Mouse (Mus musculus) A20 (cell line): Measurements from ENCODE around the gene Cmya5.

Experiments used
- DNase-seq: peaks from one replicate; pipeline ENCODE4 v3.0.0-alpha.2; 2011; ENCODE audit warnings: low read depth, low spot score

Cmya5 gene

DNA sequence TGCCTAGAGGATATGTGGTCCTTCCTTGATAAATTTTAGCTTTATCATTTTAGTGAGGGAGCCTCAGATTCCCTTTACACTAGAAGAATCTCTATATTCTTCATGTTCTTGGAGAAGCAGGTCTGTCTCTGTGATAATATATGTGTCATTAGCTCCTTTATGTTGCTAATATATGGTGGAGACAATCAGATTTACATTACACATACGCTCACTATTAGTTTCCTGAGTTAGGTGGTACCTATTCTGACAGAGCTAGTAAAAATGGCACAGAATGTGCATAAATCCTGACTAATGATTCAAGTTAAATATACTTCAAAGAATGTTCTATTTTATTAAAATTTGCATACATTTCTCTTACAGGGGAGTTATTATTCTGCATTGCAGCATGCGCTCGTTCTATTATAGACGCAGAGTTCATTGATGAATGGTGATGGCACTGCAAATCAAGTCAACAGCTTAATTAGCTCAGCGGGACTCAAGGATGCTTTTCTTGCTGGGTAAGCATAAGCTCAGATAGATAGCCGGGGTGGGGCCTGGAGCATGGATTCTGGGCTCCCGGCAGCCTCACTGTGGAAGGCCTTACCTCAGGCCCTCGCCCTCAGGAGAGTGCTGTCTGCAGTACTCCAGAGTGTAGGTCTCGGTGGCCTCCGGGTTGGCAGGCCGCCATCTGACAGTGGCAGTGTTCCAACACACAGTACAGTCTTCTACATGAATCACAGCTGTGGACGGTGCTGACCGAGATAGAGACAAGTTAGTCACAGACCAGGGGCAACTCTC lies 81.5 kb downstream of the Cmya5 start:
- DNase-seq = no peak

DNA sequence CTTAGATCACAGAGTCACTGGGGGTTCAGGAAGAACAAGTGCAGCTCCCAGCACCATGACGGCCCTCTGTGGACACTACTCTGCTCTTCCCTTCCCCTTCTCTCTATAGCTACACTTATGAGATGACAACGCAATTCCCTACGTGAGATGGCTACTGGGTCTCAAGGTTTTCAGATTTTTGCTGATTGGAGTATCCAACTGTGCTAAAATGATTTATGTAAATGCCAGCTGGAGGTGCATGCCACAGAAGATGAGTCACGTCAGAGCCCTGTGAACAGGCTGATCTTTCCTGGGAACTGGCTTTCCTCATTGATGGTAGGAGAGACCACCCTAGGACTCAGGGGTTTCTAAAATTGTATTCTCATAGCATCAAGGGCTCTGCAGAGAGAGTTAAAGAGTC lies 83.2 kb downstream of the Cmya5 start:
- DNase-seq = no peak

DNA sequence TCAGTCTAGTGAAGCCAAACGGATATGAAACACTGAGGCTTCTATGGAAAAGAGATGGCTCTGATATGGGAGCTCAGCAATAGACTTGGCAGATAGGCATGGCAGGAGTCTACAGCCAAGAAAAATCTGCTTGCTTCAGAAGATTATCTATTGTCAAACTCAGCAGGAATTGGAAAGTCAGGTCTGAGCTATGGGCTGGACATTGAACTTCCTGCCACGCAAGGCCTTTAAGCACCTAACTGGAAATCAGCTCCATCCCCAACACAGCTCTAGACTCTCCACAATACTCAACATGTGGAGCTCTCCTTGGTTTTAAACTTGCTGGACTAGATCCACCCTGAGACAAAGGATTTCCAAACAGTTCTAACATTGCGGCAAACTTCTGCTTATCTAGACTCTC lies 84.1 kb downstream of the Cmya5 start:
- no peak for DNase-seq

DNA sequence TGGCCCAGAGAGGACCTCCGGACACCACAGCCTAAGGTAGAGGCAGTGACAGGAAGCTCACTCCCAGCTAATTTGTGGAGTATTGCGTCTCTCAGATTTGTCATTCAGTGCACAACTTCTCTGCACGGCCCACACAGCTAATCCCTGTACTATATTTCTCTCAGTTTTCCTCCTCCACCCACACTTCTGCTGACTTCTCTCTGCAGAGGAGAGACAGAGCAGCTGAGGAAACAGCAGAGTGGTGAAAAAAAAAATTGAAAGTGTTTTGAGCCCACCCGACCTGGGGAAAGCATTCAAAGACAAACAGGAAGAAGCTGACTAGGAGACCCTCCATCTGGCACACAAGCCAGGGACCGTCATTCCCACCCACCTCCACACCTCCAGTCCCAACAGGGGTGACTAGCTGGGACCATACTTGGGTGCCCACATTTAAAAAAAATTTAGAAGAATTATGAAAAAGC lies 85.9 kb downstream of the Cmya5 start:
- no peak for DNase-seq

DNA sequence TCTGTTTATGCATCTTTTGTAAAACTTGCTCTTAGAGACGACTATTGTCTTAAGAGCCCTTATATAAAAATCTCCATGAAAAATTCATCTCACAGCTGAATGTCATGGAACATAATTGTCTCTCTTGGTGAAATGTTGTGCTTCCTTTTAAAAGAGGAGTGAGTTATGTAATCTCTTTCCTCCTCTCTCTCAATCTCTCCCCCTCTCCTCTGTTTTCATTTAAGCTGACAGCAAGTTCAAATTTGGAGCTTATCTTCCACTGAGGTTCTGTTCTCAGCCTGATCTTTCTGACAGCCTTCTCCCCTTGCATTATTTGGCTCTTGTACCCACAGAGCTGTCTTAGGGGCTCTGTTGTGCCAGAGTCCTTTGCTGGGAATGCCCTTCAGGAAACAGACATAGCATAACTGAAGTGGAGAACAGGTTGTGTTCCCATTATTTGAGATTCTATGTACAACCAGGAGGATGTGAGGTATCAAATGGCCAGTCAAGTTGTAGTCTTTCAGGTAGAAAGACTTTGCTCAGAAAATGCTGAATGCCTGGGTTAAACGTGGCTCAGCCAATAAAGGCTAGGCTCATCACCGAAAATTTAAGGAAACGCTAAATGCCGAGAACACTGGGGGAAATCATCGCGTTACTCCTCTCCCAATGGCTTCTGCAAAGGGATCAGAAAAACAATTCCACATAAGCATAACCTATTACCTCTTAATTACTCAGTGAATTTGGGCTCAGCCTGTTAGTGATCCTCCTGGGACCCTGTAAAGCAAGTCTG lies 86.8 kb downstream of the Cmya5 start:
- DNase-seq = no peak

DNA sequence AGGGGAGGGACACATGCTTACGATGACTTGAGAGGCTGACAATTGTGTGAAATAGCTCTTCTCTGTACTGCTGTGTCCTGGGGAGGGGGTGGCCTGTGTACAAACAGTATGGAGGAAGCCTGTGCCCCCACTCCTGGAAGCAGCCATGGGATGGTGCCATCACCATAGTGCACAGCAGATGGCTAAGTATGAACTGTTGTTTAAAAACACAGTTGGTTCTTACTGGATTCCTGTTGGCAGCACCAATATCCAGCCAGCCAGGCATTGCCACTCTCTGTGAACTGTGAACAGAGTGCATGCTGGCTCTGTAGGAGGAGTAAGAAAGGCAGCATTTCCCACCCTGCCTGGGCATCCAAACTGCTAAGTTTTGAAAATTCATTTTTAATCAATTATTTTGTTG lies 88.4 kb downstream of the Cmya5 start:
- DNase-seq = no peak

DNA sequence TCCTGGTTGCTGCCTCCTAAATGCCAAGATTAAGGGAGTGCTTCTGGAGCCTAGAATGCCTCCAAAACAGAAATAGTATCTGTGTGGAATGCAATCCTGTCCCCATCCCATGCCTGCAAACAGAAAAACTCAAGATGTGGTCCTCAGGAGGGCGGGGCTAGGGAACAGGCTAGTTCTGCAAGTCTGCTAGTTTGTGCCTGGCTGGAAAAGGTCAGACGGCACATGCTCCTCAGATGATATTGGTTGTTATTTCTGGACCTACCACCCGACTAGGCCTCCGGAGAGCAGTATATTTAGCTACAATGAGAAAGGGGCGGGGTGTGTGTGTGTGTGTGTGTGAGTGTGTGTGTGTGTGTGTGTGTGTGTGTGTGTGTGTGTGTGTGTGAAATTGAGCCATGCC lies 93.0 kb downstream of the Cmya5 start:
- DNase-seq = no peak

DNA sequence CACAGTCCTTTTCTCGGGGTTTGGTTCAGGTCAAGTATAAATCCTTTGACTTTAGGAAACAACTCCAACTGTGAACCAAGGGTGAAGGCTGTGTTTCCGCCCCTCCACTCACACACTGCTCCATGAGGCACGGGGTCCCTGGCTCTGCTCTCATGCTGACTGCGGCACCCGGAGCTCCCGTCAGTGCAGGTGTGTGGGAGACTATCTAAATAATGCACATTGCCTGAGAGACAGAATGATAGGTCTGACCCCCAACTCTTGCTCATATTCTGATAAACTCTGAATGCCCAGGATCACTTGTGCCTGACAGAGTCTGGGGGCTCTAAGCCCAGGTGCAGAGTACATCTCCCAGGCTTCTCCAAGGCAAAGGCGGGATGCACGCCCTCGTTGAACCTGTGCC lies 103.5 kb downstream of the Cmya5 start:
- no peak for DNase-seq

DNA sequence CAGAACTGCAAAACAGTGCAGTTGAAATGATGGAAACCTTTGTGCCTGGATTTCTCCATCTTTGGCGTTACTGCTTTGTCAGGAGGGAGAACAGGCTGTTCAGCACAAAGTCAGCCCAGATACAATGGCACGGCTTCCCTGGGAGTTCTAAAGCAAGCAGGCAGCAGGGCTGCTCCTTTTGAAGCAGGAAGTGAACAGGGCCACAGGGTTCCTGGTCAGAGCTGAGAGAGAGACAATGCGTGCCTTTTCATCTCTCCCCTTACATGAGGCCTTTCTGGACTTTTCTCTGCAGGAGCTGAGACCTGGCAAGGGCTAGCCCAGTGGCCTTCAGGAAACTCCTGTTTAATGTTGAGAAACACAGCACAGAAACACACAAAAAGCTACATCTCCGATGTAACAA lies 108.3 kb downstream of the Cmya5 start:
- DNase-seq = no peak

DNA sequence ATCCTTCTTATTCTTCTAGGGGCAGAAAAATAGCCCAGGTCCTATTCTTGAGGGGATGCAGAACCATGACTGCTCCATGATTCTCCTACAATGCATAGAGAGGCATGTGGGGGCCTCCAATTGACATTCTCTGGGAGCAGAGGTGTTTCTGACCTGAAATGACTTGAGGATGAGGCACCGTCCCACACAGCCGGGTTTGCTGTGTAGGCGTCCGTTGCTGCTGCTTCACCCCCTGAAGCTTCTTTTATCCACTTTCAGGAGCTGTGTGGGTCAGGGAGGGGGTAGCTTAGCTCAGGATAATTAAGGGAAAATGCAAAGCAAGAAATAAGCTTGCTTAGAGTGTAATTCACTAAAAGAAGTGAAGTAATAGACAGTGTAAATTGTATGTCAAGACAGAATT lies 115.2 kb downstream of the Cmya5 start:
- DNase-seq = no peak

DNA sequence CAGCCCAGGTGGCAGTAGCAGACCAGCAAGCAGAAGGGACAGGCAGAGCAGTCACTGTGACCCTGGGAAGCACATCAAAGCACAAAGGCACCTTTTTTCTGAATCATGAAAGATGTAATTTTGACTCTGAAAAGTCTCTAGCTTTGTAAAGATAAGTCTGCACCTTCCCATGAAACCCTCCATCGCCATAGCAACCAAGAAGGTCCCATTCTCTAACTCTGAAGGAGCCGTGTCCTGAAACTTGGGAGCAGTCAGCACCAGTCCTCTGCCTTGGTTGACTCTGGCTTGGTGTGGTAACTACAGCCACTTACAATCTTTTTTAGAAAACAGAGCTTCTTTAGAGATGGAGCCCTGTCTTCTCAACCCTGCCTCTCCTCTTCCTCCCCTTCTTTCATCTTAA lies 119.7 kb downstream of the Cmya5 start:
- no peak for DNase-seq

DNA sequence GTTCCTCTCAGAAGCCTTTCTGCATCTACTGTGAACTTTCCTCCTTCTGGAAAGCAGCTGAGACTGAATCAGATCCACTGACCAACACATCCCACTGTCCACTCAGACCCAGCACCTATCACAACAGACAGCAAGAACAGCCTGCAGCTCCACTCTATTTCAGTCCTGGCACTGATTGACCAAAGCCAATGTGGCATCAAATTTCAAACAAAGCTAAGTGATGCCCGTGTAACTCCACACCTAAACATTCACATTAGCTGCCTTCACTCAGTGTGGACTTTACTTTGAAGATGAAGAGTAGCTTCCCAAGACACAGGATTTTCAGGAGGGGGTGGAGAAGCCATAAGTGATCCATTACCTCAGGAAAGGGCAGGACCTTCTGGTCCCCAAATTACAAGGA lies 122.4 kb downstream of the Cmya5 start:
- DNase-seq = no peak

DNA sequence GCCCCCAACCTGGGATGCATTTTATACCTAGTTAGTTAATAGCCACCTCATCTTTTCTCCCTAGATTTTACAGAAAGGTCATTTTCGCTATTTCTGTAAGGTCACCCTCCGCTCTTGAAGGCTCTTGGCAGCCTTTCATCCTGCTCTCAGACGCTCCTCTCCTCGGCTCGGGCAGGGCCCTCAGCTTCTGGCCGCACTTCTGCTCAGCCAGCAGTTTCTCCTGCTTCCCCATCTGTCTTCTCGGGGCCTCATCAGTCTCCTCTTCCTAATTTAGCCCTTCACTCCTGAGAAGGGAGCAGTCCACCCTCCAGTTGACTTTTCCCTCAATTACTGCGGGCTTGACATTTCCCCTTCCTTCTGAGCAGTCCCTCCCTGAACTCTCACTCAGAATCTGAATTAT lies 131.6 kb downstream of the Cmya5 start:
- DNase-seq = no peak

DNA sequence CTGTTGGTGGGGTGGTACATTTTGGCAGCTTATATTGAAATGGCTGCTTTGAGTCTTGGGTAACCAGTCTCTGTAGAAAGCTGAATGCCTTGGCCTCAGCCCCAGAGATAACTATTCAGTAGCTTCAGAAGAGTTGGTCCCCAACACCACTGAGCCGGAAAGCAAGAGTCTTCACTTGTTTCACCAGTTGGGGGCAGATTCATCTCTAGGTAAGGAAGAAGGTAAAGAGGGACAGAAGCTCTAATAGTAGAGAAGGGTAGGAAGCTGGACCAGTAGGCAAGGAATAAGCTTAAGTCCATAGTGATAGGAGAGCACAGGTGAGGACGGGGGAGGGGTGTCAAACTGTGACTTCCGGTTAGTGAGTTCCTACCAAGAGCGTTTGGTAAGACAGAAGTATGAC lies 133.2 kb downstream of the Cmya5 start:
- DNase-seq = no peak

DNA sequence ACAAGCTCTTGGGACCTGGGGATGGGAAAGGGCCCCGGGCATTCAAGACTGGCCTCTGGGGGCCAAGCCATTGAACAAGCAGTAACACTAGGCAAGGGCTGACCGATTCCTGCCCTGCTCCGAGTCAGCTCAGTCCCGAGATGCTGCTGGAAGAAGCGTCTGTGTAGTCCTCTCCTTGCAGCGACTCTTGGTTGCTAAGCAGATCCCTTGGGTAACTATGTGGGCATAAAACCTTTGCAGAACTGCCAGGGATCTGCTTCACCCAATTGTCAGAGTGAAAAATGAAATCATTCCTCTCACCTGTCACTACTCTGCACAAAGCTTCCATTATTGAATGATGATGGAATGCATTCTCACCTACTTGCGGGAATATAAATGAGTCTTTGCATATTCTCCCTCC lies 134.0 kb downstream of the Cmya5 start:
- DNase-seq = no peak

DNA sequence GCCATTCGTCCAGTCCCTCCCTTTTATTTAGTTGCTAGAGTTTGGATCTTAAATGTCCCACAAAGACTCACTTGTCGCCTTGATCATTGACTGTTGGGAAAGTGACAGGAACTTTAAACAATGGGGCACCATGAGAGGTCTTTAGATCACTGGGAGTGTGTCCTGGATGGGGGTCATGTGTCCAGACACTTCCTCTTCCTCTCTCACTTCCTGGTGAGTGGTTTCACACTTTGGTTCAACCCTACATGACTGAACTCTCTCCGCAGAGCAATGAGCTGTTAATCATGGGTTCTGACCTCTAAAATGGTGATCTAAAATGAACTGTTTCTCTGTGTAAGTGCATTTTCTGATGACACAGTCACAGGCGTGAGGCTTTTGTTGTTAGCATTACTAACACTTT lies 137.4 kb downstream of the Cmya5 start:
- DNase-seq = no peak

DNA sequence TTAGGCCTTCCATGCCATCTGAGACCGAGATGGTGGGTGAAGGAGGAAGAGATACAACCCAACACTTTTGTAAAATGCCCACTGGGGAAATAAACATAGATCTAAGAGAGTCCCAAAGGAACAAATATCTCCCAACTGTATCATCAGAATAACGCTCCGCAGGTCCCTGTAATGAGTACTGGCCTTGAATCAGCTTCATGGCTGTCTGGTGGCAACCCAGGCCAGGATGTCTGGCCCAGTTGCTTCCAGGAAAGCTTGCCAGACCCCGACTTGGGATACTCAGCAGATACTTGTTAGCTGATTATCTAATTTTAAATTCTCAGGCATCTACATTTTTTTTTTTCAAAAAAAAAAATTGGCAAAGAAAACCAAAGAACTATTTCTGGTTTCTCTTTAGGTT lies 138.2 kb downstream of the Cmya5 start:
- no peak for DNase-seq

DNA sequence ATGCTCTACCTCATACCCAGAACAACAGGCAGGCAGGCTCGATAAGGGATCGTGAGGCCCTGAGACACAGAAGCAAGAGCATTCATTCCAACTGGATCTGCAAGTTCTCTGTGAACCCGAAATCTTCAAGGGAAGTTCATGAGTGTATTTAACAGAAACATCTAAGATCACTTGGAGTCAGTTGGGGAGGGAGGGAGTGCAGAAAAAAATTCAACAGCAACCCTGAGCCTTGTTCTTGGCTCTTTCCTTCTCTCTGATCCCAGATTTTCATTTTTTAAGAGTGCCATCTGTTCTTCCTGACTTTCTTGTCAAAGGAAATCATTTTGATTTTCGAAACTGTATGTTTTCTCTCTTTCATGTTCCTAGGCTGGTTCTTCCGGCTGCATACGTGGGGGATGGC lies 140.5 kb downstream of the Cmya5 start:
- DNase-seq = no peak

DNA sequence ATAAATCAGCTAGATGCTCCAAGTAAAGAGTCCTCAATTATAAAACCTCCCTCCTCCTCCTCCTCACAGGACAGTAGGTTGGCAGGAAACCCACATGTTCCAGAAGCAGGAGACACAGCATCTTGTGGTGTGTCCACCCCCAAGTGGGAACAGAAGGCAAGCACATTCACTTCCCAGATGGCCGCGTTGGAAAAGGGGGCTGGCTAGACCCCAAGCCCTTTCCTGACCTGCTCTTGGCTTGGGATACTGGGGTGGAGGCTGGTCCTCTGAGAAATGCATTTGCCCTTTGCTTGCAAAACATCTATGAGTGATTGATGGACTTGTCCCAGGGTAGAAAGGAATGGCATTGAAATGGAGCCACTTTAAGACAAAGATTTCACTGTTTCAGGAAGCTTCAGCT lies 142.1 kb downstream of the Cmya5 start:
- no peak for DNase-seq

DNA sequence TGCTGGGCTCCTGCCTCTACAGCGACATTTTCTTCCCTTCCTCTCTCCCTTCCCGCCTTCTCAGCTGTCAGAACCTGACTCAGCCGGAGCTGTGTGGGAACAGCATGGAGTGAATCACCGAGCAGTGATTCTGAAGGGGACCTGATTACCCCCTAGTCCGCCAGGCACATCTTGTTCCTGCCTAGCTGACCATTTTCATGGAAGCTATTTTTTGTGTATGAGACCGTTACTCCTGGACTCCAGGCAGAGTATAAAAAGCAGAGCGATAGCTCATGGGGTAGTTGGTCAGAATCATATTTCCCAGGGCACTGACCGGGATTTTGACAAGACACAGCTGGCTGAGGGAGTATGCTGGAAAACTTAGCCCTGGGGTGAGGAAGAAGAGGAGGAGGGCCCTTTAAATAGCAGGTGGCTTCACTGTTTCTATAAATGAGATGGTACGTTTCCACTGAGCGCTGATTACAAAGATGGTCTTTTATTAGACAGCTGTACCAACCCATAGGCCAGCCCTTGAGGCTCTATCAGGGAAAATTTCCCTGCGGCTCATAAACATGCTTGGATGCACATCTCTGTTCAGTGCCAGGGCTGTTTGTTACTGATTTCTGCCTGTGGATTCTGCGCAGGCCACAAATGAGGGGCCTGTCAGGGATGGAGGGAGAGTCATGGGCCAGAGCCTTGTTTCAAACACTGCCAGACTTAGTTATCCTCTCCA lies 143.7 kb downstream of the Cmya5 start:
- DNase-seq = no peak

DNA sequence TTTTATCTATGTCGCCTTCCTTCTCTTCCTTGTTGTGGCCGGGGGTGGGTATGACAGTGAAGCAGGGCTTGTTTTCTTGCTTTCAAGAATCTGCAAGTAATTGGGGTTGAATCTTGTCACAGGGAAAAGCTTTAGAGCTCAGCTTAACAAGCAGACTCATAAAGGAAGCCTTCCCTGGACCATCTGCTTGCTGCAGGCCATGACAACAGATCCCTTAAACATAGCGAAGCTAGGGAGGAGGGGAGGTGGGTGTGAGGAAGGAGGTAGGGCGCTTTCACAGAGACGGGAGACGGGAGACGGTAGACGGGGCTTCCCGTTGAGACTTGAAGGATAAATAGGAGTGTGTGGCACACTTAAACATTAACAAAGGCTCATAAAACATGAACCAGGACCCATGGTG lies 144.7 kb downstream of the Cmya5 start:
- no peak for DNase-seq

DNA sequence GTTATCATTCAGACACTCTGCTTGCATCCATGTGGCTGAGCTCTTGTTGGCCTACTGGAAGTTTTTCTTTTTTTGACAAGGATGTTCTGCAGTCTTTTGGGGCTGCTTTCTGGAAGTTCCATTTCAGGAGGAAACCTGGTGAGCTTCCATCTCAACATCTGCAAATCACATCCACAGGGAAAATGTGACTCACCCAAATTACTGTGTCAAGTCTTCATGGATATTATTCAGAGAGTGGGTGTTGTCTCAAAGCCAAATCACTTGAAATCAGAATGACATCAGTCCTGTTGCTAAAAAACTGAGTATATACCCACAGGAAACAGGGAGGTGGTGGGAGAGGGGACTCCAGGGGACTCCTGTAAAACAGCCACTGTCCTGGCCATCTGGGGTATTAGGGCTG lies 149.8 kb downstream of the Cmya5 start:
- DNase-seq = no peak

DNA sequence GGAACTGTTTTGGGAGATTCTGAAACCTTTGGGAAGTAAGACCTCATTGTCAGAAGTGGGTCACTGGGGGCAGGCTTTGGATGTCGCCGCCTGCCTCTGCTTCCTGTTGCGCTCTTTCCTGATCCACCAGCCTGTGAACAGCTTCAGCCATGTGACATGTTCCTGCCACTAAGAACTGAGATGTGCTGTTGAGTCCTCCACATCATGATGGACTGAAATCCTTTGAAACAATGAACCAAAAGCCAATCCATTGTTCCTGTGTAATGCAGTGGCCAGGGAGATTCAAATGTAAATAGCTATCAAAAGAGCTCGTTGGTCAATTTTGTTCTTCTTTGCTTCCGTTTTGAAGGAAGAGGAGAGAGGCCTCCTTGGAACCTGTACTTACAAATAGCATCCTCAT lies 151.7 kb downstream of the Cmya5 start:
- DNase-seq = no peak
